Mouse (Mus musculus): ENCODE data around the gene Rnf24. TPM values are rescaled to one million over a fixed set of nuclear protein-coding genes. Genes with fewer than 3 reads are reported as not detected.

Gene Rnf24
- polyA plus RNA-seq, 1 experiment from 2014 or later = 7.5 TPM

- WGBS = 52% methylated on average over 3 of the region's 3 CpGs
- Histone ChIP-seq H3K4me3 (no peak overlapping the region), H3K4me1 (peaks cover 7% of the 10 kb centered on the region), H3K27ac (replicated peaks) (no peak overlapping the region), H3K9me3 (replicated peaks) (no peaks in the 10 kb centered on the region), H3K36me3 (no peaks in the 10 kb centered on the region), H3K27me3 (ENCODE audit: low read depth, poor library complexity, severe bottlenecking) (no peaks in the 10 kb centered on the region)
- DNase-seq (ENCODE audit: low spot score) = no peak
Observed at GRCm38 (mm10) chr2:131255738-131256137, 97.0 kb downstream of the Rnf24 start.

GRCm38 (mm10) chr2:131254329-131254713 lies 98.4 kb downstream of the Rnf24 start:
- WGBS = 88% methylated on average over 2 of the region's 2 CpGs
- Histone ChIP-seq H3K27me3 (ENCODE audit: low read depth, poor library complexity, severe bottlenecking) (no peaks in the 10 kb centered on the region), H3K36me3 (no peaks in the 10 kb centered on the region), H3K9me3 (replicated peaks) (no peaks in the 10 kb centered on the region), H3K4me3 (no peak overlapping the region), H3K27ac (replicated peaks) (0 out of 2 replicates have a peak overlapping the region, but pooled peaks have one; percentile 10), H3K4me1 (0 out of 2 replicates have a peak, but pooled peaks cover 2% of the 10 kb centered on the region)
- DNase-seq (ENCODE audit: low spot score) = no peak

- 0 out of 2 replicates have a peak overlapping the region, but pooled peaks have one; percentile 10 for H3K27ac ChIP-seq (replicated peaks)
- no peaks in the 10 kb centered on the region for H3K27me3 ChIP-seq (ENCODE audit: low read depth, poor library complexity, severe bottlenecking)
- H3K9me3 ChIP-seq (replicated peaks) = no peaks in the 10 kb centered on the region
- H3K4me3 ChIP-seq = no peak overlapping the region
- WGBS = 32% methylated on average over 7 of the region's 7 CpGs
- peak; percentile 49 for DNase-seq (ENCODE audit: low spot score)
- 0 out of 2 replicates have a peak, but pooled peaks cover 2% of the 10 kb centered on the region for H3K4me1 ChIP-seq
- H3K36me3 ChIP-seq = 0 out of 2 replicates have a peak, but pooled peaks cover under 1% of the 10 kb centered on the region
Observed at GRCm38 (mm10) chr2:131253681-131254328, 98.9 kb downstream of the Rnf24 start.

Small RNA genes within 50 kb of the gene (microRNA-seq; reads per million reads assigned to microRNA genes)
- 92.8 reads per million, percentile 49 among the genes with 10 or more reads in this experiment for gene Mir103-2

Other genes starting within 250 kb of the Rnf24 start
- gene Hspa12b, start 225.6 kb downstream of the Rnf24 start, polyA plus RNA-seq (2016; fragmentation: Nextera tagmentation; extraction: Ambion mirVana) = 6.5 and 7.6 TPM in 2 replicates
- gene Gm11037, start 219.4 kb downstream of the Rnf24 start, polyA plus RNA-seq (2016; fragmentation: Nextera tagmentation; extraction: Ambion mirVana) = not detected in 2 replicates
- 136 and 145 TPM in 2 replicates for gene 1700037H04Rik, start 192.8 kb downstream of the Rnf24 start, polyA plus RNA-seq (2016; fragmentation: Nextera tagmentation; extraction: Ambion mirVana)
- gene Cenpb, start 172.8 kb downstream of the Rnf24 start, polyA plus RNA-seq (2016; fragmentation: Nextera tagmentation; extraction: Ambion mirVana) = 9.0 and 10.6 TPM in 2 replicates
- 117 and 140 TPM in 2 replicates for gene Cdc25b, start 165.9 kb downstream of the Rnf24 start, polyA plus RNA-seq (2016; fragmentation: Nextera tagmentation; extraction: Ambion mirVana)
- 3.7 and 6.3 TPM in 2 replicates for gene Spef1, start 165.6 kb downstream of the Rnf24 start, polyA plus RNA-seq (2016; fragmentation: Nextera tagmentation; extraction: Ambion mirVana)
- 25.9 and 28.9 TPM in 2 replicates for gene Ap5s1, start 145.8 kb downstream of the Rnf24 start, polyA plus RNA-seq (2016; fragmentation: Nextera tagmentation; extraction: Ambion mirVana)
- gene Mavs, start 118.8 kb downstream of the Rnf24 start, polyA plus RNA-seq (2016; fragmentation: Nextera tagmentation; extraction: Ambion mirVana) = 20.6 and 21.4 TPM in 2 replicates
- gene Pank2, start 90.4 kb downstream of the Rnf24 start, polyA plus RNA-seq (2016; fragmentation: Nextera tagmentation; extraction: Ambion mirVana) = 43.6 and 49.1 TPM in 2 replicates
- 29.5 and 37.2 TPM in 2 replicates for gene Smox, start 138.6 kb upstream of the Rnf24 start, polyA plus RNA-seq (2016; fragmentation: Nextera tagmentation; extraction: Ambion mirVana)
- 0.47 and 0.60 TPM in 2 replicates for gene Adra1d, start 209.4 kb upstream of the Rnf24 start, polyA plus RNA-seq (2016; fragmentation: Nextera tagmentation; extraction: Ambion mirVana)

Measured in midbrain, embryonic 10.5 days (tissue).